Mouse (Mus musculus): ENCODE measurements at regions not wholly inside any gene's neighbourhood (a gene's known extent, or its start where the extent isn't known, plus 50 kb on each side); places are given as distances from the start of the nearest gene placed in this dataset.

GRCm38 (mm10) chr10:96238850-96239249 is 102.4 kb downstream of the Gm5426 start:
- in situ Hi-C loops (cut with MboI, MseI) = loop anchor here (10.0 kb wide), 1 partner anchor 136 kb away; no protein-coding TSS in a partner anchor

- in situ Hi-C loops (cut with MboI, MseI) = no loop called here
These were observed 104.2 kb downstream of the Gm5426 start for GRCm38 (mm10) chr10:96240591-96240990.

GRCm38 (mm10) chr10:96253671-96254070 is 117.3 kb downstream of the Gm5426 start:
- in situ Hi-C loops (cut with MboI, MseI) = no loop called here

- in situ Hi-C loops (cut with MboI, MseI) = no loop called here
These were observed 118.0 kb downstream of the Gm5426 start for GRCm38 (mm10) chr10:96254250-96254862.

- in situ Hi-C loops (cut with MboI, MseI) = no loop called here
These were observed 121.5 kb downstream of the Gm5426 start for GRCm38 (mm10) chr10:96257935-96258334.

- in situ Hi-C loops (cut with MboI, MseI) = no loop called here
These were observed 122.8 kb downstream of the Gm5426 start for GRCm38 (mm10) chr10:96259242-96259641.

- in situ Hi-C loops (cut with MboI, MseI) = no loop called here
These were observed 123.2 kb downstream of the Gm5426 start for GRCm38 (mm10) chr10:96259648-96260047.

- in situ Hi-C loops (cut with MboI, MseI) = no loop called here
These were observed 127.1 kb downstream of the Gm5426 start for GRCm38 (mm10) chr10:96263544-96263943.

GRCm38 (mm10) chr10:96264433-96264832 is 128.0 kb downstream of the Gm5426 start:
- in situ Hi-C loops (cut with MboI, MseI) = no loop called here

GRCm38 (mm10) chr10:96264866-96265265 is 128.5 kb downstream of the Gm5426 start:
- in situ Hi-C loops (cut with MboI, MseI) = no loop called here

- in situ Hi-C loops (cut with MboI, MseI) = no loop called here
These were observed 129.8 kb downstream of the Gm5426 start for GRCm38 (mm10) chr10:96266100-96266735.

GRCm38 (mm10) chr10:96267603-96268002 is 131.2 kb downstream of the Gm5426 start:
- in situ Hi-C loops (cut with MboI, MseI) = no loop called here

GRCm38 (mm10) chr10:96273607-96274365 is 137.4 kb downstream of the Gm5426 start:
- in situ Hi-C loops (cut with MboI, MseI) = no loop called here

- in situ Hi-C loops (cut with MboI, MseI) = no loop called here
These were observed 143.7 kb downstream of the Gm5426 start for GRCm38 (mm10) chr10:96280149-96280548.

GRCm38 (mm10) chr10:96285407-96286093 is 149.1 kb downstream of the Gm5426 start:
- in situ Hi-C loops (cut with MboI, MseI) = loop anchor here (5.0 kb wide), 1 partner anchor 147 kb away; no protein-coding TSS in a partner anchor

GRCm38 (mm10) chr10:96286094-96286485 is 149.7 kb downstream of the Gm5426 start:
- in situ Hi-C loops (cut with MboI, MseI) = loop anchor here (5.0 kb wide), 1 partner anchor 146 kb away; no protein-coding TSS in a partner anchor

- in situ Hi-C loops (cut with MboI, MseI) = loop anchor here (5.0 kb wide), 1 partner anchor 143 kb away; no protein-coding TSS in a partner anchor
These were observed 152.6 kb downstream of the Gm5426 start for GRCm38 (mm10) chr10:96289005-96289404.

GRCm38 (mm10) chr10:96293622-96294021 is 157.2 kb downstream of the Gm5426 start:
- in situ Hi-C loops (cut with MboI, MseI) = no loop called here

GRCm38 (mm10) chr10:96294666-96295065 is 158.3 kb downstream of the Gm5426 start:
- in situ Hi-C loops (cut with MboI, MseI) = no loop called here

GRCm38 (mm10) chr10:96297658-96298057 is 161.3 kb downstream of the Gm5426 start:
- in situ Hi-C loops (cut with MboI, MseI) = no loop called here

GRCm38 (mm10) chr10:96298566-96298965 is 162.2 kb downstream of the Gm5426 start:
- in situ Hi-C loops (cut with MboI, MseI) = no loop called here

- in situ Hi-C loops (cut with MboI, MseI) = no loop called here
These were observed 169.3 kb downstream of the Gm5426 start for GRCm38 (mm10) chr10:96305701-96306100.

Measured in T-helper 2 cell (primary cell).